Mouse (Mus musculus) heart, embryonic 13.5 days (tissue): Measurements from ENCODE around the gene Etnppl. TPM values are rescaled to one million over a fixed set of nuclear protein-coding genes. Genes with fewer than 3 reads are reported as not detected.

Experiments
- ATAC-seq: fragments of 200-750 bp; cut with Nextera tagmentation; 2 replicates; pipeline ENCODE4 v1.8.0; 2017; ENCODE audit warnings: moderate TSS enrichment; ENCODE audit not compliant: insufficient number of reproducible peaks, low FRiP score, low TSS enrichment; ENCODE audit errors: extremely low read depth
- H3K27ac ChIP-seq: fragments of 300-500 bp; sonication (generic); replicated peaks from 2 replicates; pipeline ENCODE4 v1.5.1; 2015; ENCODE audit warnings: moderate library complexity, mild to moderate bottlenecking, inconsistent platforms
- H3K27me3 ChIP-seq: fragments of 300-500 bp; sonication (generic); replicated peaks from 2 replicates; pipeline ENCODE4 v1.6.1; 2015; ENCODE audit warnings: mild to moderate bottlenecking, inconsistent platforms
- H3K36me3 ChIP-seq: fragments of 300-500 bp; sonication (generic); 2 replicates; pipeline ENCODE4 v1.6.1; 2015; ENCODE audit warnings: mild to moderate bottlenecking, inconsistent platforms
- H3K4me1 ChIP-seq: fragments of 300-500 bp; sonication (generic); 2 replicates; pipeline ENCODE4 v1.6.1; 2015; ENCODE audit warnings: inconsistent platforms
- H3K4me2 ChIP-seq: fragments of 300-500 bp; sonication (generic); 2 replicates; pipeline ENCODE4 v1.6.1; 2015; ENCODE audit warnings: inconsistent platforms, mild to moderate bottlenecking, moderate library complexity
- H3K4me3 ChIP-seq: fragments of 300-500 bp; sonication (generic); 2 replicates; pipeline ENCODE4 v1.5.1; 2015; ENCODE audit warnings: moderate library complexity, mild to moderate bottlenecking, inconsistent platforms
- H3K9ac ChIP-seq: fragments of 300-500 bp; sonication (generic); 2 replicates; pipeline ENCODE4 v1.6.1; 2015; ENCODE audit warnings: inconsistent platforms, mild to moderate bottlenecking, moderate library complexity
- H3K9me3 ChIP-seq: fragments of 300-500 bp; sonication (generic); 2 replicates; pipeline ENCODE4 v1.6.1; 2016; ENCODE audit warnings: inconsistent platforms
- WGBS: fragments of 180-500 bp; shearing (Covaris S2); methylation state at CpG from one replicate; pipeline ENCODE4 v1.1.7; 2015; ENCODE audit warnings: mixed read lengths; 5-methylcytosine and 5-hydroxymethylcytosine counted together
- polyA plus RNA-seq: library from polyadenylated mRNA; unstranded; fragments of >200 nt; fragmentation: Nextera tagmentation; extraction: Ambion mirVana; gene quantifications from 2 replicates; pipeline ENCODE4 v1.2.1, GENCODE M21; 2015

The Etnppl gene
- polyA plus RNA-seq, 1 experiment from 2014 or later: not detected

- no peak for ATAC-seq
- no peaks in the 10 kb centered on the region for H3K9me3 ChIP-seq
- WGBS: 69% methylated on average over 2 of the region's 2 CpGs
- no peak overlapping the region for H3K27ac ChIP-seq
- no peaks in the 10 kb centered on the region for H3K36me3 ChIP-seq
- H3K4me1 ChIP-seq: no peaks in the 10 kb centered on the region
- no peak overlapping the region for H3K4me3 ChIP-seq
- H3K27me3 ChIP-seq: no peaks in the 10 kb centered on the region
- no peak overlapping the region for H3K9ac ChIP-seq
- no peak overlapping the region for H3K4me2 ChIP-seq
These were observed 9.3 kb upstream of the Etnppl start for GRCm38 (mm10) chr3:130607924-130608323.

- Histone ChIP-seq H3K27ac (no peak overlapping the region), H3K4me1 (peaks cover 7% of the 10 kb centered on the region), H3K9ac (no peak overlapping the region), H3K36me3 (no peaks in the 10 kb centered on the region), H3K4me3 (no peak overlapping the region), H3K27me3 (peaks cover 31% of the 10 kb centered on the region), H3K4me2 (no peak overlapping the region), H3K9me3 (no peaks in the 10 kb centered on the region)
- 75% methylated on average over 9 of the region's 9 CpGs for WGBS
- ATAC-seq: no peak
These were observed 2.8 kb upstream of the Etnppl start for GRCm38 (mm10) chr3:130614444-130614843.

GRCm38 (mm10) chr3:130615625-130616024, 1.6 kb upstream of the Etnppl start:
- peaks cover 7% of the 10 kb centered on the region for H3K4me1 ChIP-seq
- no peak for ATAC-seq
- no peaks in the 10 kb centered on the region for H3K9me3 ChIP-seq
- WGBS: 49% methylated on average over 8 of the region's 8 CpGs
- no peaks in the 10 kb centered on the region for H3K36me3 ChIP-seq
- H3K9ac ChIP-seq: no peak overlapping the region
- H3K27me3 ChIP-seq: peaks cover 33% of the 10 kb centered on the region
- H3K27ac ChIP-seq: no peak overlapping the region
- no peak overlapping the region for H3K4me3 ChIP-seq
- no peak overlapping the region for H3K4me2 ChIP-seq

- Histone ChIP-seq H3K27me3 (peaks cover 34% of the 10 kb centered on the region), H3K36me3 (no peaks in the 10 kb centered on the region), H3K4me1 (peaks cover 7% of the 10 kb centered on the region), H3K9ac (no peak overlapping the region), H3K9me3 (no peaks in the 10 kb centered on the region), H3K27ac (no peak overlapping the region), H3K4me2 (no peak overlapping the region), H3K4me3 (no peak overlapping the region)
- 63% methylated on average over 12 of the region's 12 CpGs for WGBS
- ATAC-seq: no peak
These were observed 3.4 kb downstream of the Etnppl start for GRCm38 (mm10) chr3:130620517-130621146.

GRCm38 (mm10) chr3:130628358-130628757, 11.1 kb downstream of the Etnppl start:
- H3K4me1 ChIP-seq: no peaks in the 10 kb centered on the region
- no peaks in the 10 kb centered on the region for H3K36me3 ChIP-seq
- H3K9ac ChIP-seq: no peak overlapping the region
- H3K9me3 ChIP-seq: no peaks in the 10 kb centered on the region
- WGBS: 80% methylated on average over 5 of the region's 5 CpGs
- H3K27me3 ChIP-seq: no peaks in the 10 kb centered on the region
- no peak overlapping the region for H3K4me2 ChIP-seq
- ATAC-seq: no peak
- no peak overlapping the region for H3K27ac ChIP-seq
- no peak overlapping the region for H3K4me3 ChIP-seq

GRCm38 (mm10) chr3:130633859-130634258, 16.6 kb downstream of the Etnppl start:
- Histone ChIP-seq H3K36me3 (no peaks in the 10 kb centered on the region), H3K9ac (no peak overlapping the region), H3K27me3 (no peaks in the 10 kb centered on the region), H3K9me3 (no peaks in the 10 kb centered on the region), H3K27ac (no peak overlapping the region), H3K4me1 (no peaks in the 10 kb centered on the region), H3K4me2 (no peak overlapping the region), H3K4me3 (no peak overlapping the region)
- no peak for ATAC-seq
- 66% methylated on average over 5 of the region's 5 CpGs for WGBS

- no peaks in the 10 kb centered on the region for H3K27me3 ChIP-seq
- no peak overlapping the region for H3K4me3 ChIP-seq
- no peaks in the 10 kb centered on the region for H3K9me3 ChIP-seq
- H3K27ac ChIP-seq: no peak overlapping the region
- H3K36me3 ChIP-seq: no peaks in the 10 kb centered on the region
- ATAC-seq: no peak
- 73% methylated on average over 11 of the region's 11 CpGs for WGBS
- H3K4me1 ChIP-seq: no peaks in the 10 kb centered on the region
- no peak overlapping the region for H3K4me2 ChIP-seq
- H3K9ac ChIP-seq: no peak overlapping the region
These were observed 29.0 kb downstream of the Etnppl start for GRCm38 (mm10) chr3:130646110-130646810.

GRCm38 (mm10) chr3:130649569-130649968, 32.3 kb downstream of the Etnppl start:
- H3K4me2 ChIP-seq: no peak overlapping the region
- ATAC-seq: no peak
- H3K27ac ChIP-seq: no peak overlapping the region
- no peaks in the 10 kb centered on the region for H3K27me3 ChIP-seq
- H3K36me3 ChIP-seq: no peaks in the 10 kb centered on the region
- H3K4me3 ChIP-seq: no peak overlapping the region
- WGBS: 34% methylated on average over 6 of the region's 6 CpGs
- no peaks in the 10 kb centered on the region for H3K4me1 ChIP-seq
- no peak overlapping the region for H3K9ac ChIP-seq
- H3K9me3 ChIP-seq: no peaks in the 10 kb centered on the region

GRCm38 (mm10) chr3:130660619-130661018, 43.4 kb downstream of the Etnppl start:
- 27% methylated on average over 6 of the region's 6 CpGs for WGBS
- peaks cover 4% of the 10 kb centered on the region for H3K4me1 ChIP-seq
- no peak overlapping the region for H3K27ac ChIP-seq
- H3K4me3 ChIP-seq: no peak overlapping the region
- no peaks in the 10 kb centered on the region for H3K36me3 ChIP-seq
- H3K9me3 ChIP-seq: no peaks in the 10 kb centered on the region
- no peak overlapping the region for H3K9ac ChIP-seq
- no peak for ATAC-seq
- H3K27me3 ChIP-seq: no peaks in the 10 kb centered on the region
- no peak overlapping the region for H3K4me2 ChIP-seq

GRCm38 (mm10) chr3:130662496-130662895, 45.2 kb downstream of the Etnppl start:
- 95% methylated on average over 3 of the region's 3 CpGs for WGBS
- no peaks in the 10 kb centered on the region for H3K9me3 ChIP-seq
- no peak overlapping the region for H3K4me2 ChIP-seq
- no peak overlapping the region for H3K4me3 ChIP-seq
- H3K9ac ChIP-seq: no peak overlapping the region
- H3K36me3 ChIP-seq: no peaks in the 10 kb centered on the region
- no peaks in the 10 kb centered on the region for H3K27me3 ChIP-seq
- ATAC-seq: no peak
- H3K4me1 ChIP-seq: peaks cover 4% of the 10 kb centered on the region
- H3K27ac ChIP-seq: no peak overlapping the region

- 60% methylated on average over 14 of the region's 14 CpGs for WGBS
- no peaks in the 10 kb centered on the region for H3K9me3 ChIP-seq
- no peak overlapping the region for H3K4me2 ChIP-seq
- no peak for ATAC-seq
- H3K27ac ChIP-seq: no peak overlapping the region
- no peak overlapping the region for H3K9ac ChIP-seq
- no peaks in the 10 kb centered on the region for H3K27me3 ChIP-seq
- H3K4me1 ChIP-seq: no peaks in the 10 kb centered on the region
- H3K4me3 ChIP-seq: no peak overlapping the region
- H3K36me3 ChIP-seq: no peaks in the 10 kb centered on the region
These were observed 54.0 kb downstream of the Etnppl start for GRCm38 (mm10) chr3:130671291-130671690.
